40 mouse cellular contexts compared by ENCODE assay signal in the genomic region with DNA sequence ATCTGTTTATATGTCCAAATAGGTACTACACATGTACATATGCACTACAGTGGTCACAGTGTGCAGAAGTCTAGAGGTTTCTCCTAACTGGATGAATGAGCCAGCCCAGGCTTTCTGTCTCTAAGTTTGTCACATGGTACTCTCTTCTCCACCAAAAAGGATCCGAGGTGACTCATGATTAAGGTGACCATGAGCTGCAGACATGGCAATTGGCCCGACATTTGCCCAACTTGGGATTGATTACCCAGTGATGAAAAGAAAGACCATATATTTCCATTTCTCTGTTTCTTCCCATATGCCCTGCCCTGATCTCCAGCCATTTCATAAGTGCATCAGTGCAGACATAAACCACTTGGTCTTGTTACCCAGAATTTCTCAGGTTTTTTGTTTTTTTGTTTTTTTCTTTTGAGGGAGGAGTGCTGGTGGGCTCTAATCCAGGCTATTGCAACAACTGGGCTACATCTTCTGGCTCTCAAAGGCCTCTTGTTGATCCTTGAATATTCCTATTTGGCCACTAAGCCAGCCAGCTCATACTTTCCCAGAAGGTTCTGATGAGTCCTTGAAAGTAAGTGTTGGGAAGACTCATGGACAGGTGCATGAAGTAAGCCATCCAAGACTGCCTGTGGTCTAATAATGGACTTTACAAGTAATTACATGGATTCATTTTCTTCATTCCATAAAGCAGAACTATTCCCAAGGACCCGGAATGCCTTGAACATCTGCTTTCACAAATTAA. TPM values are rescaled to one million over a fixed set of nuclear protein-coding genes. Genes with fewer than 3 reads are reported as not detected.
"Had no signal": no experiment of that assay in that cellular context is flagged by ENCODE, and none has a peak within 500 bp of the region (broad histone marks: within the 10 kb centered on the region; RNA-seq: fewer than 3 reads in every experiment).

No protein-coding gene starts in this region.

- DNase-seq: gastrocnemius, adult 2 months; gastrocnemius, postnatal 10 days; gastrocnemius, postnatal 36 days; heart, adult 18-20 months; heart, postnatal 14 days; heart, postnatal 36 days; kidney, adult 18-20 months; kidney, adult 8-10 months; kidney, postnatal 10 days; kidney, postnatal 25 days; kidney, postnatal 4 days; layer of hippocampus, adult 9-11 months; layer of hippocampus, postnatal 36 days had no signal

RNA-seq across cellular contexts. Expression of a gene that starts 40.7 kb away (rescaled TPM):
- total RNA-seq: gastrocnemius, adult 2 months; gastrocnemius, postnatal 10 days; gastrocnemius, postnatal 36 days; heart, adult 18-20 months; heart, adult 8-10 months; heart, postnatal 14 days; heart, postnatal 36 days; hematopoietic stem cell, adult 5-6 weeks; hindbrain, postnatal 0 days; layer of hippocampus, adult 8-10 months; layer of hippocampus, postnatal 14 days; layer of hippocampus, postnatal 36 days; left cerebral cortex, adult 18-20 months; left cerebral cortex, adult 8-10 months; left cerebral cortex, postnatal 10 days; left cerebral cortex, postnatal 25 days; left cerebral cortex, postnatal 4 days; liver, adult 2 months had no signal
- polyA plus RNA-seq: heart, embryonic 11.5 days; heart, embryonic 13.5 days; heart, embryonic 15.5 days; heart, postnatal 0 days; hindbrain, embryonic 11.5 days; hindbrain, embryonic 13.5 days; hindbrain, embryonic 15.5 days; hindbrain, postnatal 0 days; intestine, embryonic 14.5 days; intestine, embryonic 16.5 days; kidney, embryonic 14.5 days; kidney, embryonic 16.5 days; limb, embryonic 11.5 days; limb, embryonic 13.5 days; limb, embryonic 15.5 days; liver, adult 2 months; liver, embryonic 12.5 days; liver, embryonic 14.5 days had no signal
